Mouse (Mus musculus) c-Kit-positive CD71-negative TER-119-negative erythroid progenitor cells, embryonic 14.5 days (primary cell): ENCODE measurements around the gene Krtap20-2.
"Not testable (repeated sequence)": the region's sequence is repeated elsewhere in the genome, so short reads cannot be mapped to it uniquely, and the experiment has no call there.

Experiments
- DNase-seq: peaks from one replicate; pipeline ENCODE4 v3.0.0-alpha.2; 2013; ENCODE audit warnings: low read depth

The Krtap20-2 gene

GRCm38 (mm10) chr16:89205561-89205960 lies at the start of gene Krtap20-2:
Krtap20-2 (plus strand) TSS chr16:89205861.
- no peak for DNase-seq

DNA sequence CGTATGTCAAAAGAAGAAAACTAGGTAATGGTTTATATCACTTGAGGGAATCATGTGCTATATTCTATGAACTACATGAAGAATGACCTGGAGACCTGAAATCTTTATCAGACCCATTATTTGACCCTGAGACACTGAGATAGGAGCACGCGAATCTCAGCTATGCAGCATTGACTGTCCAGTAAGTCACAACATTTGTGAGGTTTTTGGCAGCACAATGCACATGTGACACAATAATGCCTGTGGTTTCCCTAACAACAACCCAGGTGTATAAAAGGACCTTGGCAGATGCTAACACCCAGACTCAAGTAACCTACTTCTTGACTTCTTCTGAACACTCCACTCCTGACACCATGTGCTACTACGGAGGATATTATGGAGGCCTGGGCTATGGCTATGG lies 48.0 kb upstream of the Krtap20-2 start, which contains the start of gene Gm9789:
Gene Gm9789, plus strand, starts transcription at position 301 of the 400 bp plus-strand sequence.
- no peak for DNase-seq

DNA sequence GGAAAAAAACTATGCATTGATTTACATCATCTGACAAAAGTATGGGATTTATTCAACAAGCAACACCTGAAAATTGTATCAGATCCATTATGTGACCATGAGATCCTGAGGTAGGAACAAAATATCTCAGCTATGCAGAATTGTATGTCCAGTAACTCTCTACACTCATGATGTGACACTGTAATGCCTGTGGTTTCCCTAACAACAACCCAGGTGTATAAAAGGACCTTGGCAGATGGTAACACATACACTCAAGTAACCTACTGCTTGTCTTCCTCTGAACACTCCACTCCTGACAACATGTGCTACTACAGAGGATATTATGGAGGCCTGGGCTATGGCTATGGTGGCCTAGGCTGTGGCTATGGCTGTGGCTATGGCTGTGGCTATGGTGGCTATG lies 36.5 kb upstream of the Krtap20-2 start, which contains the start of gene Gm7735:
Gene Gm7735, plus strand, starts transcription at position 301 of the 400 bp plus-strand sequence.
- DNase-seq = not testable (repeated sequence)

GRCm38 (mm10) chr16:89174435-89174834 lies 31.2 kb upstream of the Krtap20-2 start, which contains the start of gene 1110057P08Rik:
1110057P08Rik (plus strand) TSS chr16:89174735.
- no peak for DNase-seq

GRCm38 (mm10) chr16:89188621-89189020 lies 17.0 kb upstream of the Krtap20-2 start:
- DNase-seq = no peak
